Mouse (Mus musculus) layer of hippocampus, adult 11-12 months (tissue): Measurements from ENCODE around the gene Gm9970.
"Not testable (repeated sequence)": the region's sequence is repeated elsewhere in the genome, so short reads cannot be mapped to it uniquely, and the experiment has no call there.

Experiments used
- DNase-seq: peaks from one replicate; pipeline ENCODE4 v3.0.0; 2022; ENCODE audit warnings: low spot score

Gm9970 gene

DNA sequence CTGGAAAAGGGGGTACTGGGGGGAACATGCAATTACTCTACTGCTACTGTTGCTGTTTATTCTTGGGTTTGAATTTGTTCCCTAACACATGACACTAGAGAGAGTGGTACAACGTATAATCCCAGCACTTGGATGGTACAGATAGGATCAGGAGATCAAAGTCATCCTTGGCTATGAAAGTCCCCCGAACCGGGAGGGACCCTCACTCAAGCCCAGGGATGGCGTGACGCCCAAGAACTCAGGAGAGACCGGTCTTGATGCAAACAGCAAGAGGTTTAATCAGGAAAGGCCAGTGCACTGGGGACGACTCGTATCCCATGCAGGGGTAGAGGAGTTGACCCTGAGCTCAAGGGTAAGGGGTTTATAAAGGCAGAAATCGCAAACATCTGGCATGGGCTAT is 18.3 kb downstream of the Gm9970 start:
- DNase-seq, result no peak

DNA sequence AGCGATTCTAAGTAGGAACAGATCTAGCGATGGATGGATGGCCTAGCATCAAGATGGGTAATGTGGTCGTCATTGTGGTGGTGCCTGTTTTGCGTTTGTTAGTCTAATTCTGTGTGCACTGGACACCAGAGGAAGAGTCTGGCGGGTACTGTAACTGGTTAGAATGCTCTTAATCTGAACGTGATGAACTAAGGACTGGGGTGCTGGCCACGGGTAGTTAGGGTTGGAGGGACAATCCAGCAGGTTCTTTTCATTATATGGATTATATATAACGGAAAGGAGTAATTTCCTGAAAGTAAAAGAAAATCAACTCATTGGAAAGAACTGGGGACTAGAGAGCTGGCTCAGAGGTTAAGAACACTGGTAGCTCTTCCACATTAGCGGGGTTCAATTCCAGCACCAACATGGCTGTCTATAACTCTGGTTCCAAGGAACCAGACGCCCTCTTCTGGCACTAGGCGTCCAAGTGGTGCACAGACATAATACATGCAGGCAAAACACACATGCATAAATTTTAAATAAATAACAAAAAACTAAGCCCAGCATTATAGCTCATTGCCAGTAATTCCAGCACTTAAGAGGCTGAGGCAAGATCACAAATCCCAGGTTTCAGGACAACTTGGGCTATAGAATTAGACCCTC is 19.6 kb downstream of the Gm9970 start:
- peak; percentile 58 for DNase-seq

DNA sequence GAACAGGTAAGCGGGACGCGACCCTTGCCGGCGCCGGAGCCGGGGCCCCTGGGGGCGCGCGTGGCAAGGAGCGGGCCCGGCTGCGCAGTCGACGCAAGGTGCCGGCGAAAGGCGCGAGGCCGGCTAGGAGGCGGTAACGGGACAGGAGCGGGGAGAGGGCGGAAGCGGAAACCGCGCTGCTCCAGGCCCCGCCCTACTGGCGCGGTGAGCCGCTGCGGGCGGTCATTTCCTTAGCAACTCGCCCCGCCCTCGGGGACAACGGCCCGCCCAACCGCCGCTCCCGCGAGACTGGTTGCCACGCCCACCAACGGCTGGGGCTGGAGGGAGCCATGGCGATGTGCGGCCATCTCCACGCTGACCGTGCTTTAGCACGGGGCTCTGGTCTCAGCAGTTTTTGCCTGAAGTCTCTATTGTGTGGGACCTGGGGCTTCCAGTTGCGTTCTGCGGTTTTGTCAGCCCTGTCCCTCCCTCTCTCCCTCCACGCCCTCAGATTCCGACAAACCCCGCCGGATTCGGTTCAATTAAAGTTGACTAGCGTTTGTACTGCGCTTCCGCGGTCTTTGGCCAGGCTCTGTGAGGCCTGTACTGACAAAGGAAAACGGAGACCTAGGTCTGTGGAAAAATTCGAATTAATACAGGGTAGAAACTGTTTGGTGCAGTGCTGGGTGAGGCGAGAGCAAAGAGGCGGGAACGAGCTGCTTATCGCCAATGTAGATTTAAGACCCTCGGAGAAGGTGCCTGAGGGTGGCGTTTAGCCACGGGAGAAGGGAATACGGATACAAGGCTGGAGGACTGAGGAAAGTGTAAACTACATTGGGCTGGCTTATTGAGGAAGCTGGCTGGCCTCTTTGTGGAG is 20.4 kb downstream of the Gm9970 start, which contains the start of gene Ppm1g:
Gene Ppm1g (minus strand): TSS at position 240 of the 856 bp plus-strand sequence.
- peak; percentile 95 for DNase-seq

DNA sequence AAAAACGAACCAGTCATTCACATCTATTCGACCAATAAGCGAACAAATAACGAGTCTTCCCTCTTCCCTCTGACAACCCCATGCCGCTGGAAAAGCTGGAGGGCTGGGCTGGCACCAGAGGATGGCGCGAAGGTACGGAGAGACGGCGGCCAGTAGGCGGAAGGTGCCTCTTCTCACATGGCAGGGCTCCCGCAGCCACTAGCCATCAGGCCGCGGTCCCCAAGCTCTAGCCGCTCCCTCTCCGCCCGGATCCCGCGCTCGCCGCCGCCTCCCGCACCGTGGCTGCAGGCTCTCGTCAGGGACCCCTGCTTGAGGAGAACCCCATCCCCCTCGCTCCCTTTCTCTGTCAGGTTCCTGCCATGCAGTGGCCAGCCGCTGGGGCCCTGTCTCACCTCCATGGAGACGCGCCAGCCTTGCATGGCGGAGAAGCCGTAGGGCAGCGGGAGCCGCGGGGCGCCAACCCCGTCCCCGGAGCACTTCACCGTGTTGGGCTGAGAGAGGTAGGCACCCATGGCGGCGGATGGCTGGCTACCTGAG is 21.1 kb downstream of the Gm9970 start:
- peak; percentile 41 for DNase-seq

DNA sequence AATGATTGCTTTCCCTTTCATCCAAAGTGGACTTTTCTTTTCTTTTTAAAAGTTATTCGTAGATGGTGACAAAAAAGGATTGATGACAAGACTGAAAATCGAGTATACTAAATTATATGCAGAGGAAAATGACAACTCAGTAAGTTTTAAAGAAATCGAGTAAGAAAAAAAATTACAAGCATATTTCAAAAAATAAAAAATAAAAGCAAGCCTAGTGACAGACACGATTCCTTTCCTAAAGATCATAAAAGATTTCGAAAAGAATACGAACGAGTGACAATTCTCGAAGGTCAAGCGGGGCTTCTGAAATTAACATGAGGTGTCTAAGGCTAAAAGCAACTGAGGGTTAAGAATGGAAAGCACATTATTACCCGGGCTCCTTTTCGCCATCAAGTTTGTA is 21.6 kb downstream of the Gm9970 start:
- DNase-seq, result no peak

DNA sequence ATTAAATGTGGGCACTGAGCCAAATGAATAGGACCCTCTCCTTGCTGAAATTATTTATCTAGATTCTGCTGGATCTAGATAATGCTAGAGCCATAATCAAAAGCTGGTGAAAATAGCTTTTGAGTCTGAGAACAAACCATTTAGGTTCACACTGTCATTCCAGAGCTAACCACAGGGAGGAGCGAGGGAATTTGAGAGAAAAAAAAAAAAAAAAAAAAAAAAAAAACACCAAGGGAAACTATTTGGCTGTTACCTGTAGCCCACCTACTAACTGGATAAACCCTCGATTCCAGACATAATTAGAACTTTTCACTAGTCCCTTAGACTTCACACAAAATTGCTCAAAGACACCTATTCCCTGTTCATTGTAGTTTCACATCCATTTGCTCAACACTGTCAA is 22.0 kb downstream of the Gm9970 start:
- DNase-seq, result no peak

DNA sequence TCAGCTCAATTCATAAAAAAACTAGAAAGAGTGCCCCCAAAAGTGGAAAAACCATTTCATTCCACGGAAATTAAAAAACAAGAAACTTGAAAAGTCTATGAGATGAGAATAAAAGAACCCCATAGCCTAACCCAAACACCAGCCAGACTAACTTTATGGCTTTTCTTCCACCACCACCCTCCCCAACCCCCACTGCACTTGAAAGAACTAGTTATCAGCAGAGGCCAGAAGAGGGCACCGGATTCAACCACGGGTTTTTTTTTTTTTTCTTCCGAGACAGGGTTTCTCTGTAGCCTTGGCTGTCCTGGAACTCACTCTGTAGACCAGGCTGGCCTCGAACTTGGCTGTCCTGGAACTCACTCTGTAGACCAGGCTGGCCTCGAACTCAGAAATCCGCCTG is 22.7 kb downstream of the Gm9970 start:
- DNase-seq, result no peak

DNA sequence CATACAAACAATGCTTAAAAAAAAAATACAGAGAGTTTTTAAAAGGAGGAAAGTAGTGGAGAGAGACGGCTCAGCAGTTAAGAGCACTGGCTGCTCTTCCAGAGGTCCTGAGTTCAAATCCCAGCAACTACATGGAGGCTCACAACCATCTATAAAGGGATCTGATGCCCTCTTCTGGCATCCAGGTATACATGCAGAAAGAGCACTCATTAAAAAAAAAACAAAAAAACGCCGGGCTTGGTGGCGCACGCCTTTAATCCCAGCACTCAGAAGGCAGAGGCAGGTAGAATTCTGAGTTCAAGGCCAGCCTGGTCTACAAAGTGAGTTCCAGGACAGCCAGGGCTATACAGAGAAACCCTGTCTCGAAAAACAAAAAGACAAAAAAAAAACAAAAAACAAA is 24.5 kb downstream of the Gm9970 start:
- not testable (repeated sequence) for DNase-seq

DNA sequence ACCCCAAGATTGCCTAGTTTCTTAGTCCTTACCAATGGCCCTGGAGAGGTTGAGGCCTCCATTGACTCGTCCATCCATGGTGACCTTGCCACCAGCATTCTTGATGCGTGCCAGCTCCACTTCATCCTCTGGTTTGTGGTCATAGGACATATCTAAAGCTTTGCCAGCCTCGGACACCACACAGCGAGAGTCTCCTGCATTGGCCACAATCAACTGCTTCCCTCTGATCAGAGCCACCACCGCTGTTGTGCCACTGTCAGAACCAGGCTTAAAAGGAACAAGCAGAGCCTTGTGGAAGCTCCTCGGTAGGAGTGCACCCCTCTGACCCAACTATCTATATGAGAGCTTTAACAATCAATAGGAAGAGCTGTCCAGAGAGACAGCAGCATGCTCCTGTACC is 36.6 kb downstream of the Gm9970 start:
- no peak for DNase-seq

DNA sequence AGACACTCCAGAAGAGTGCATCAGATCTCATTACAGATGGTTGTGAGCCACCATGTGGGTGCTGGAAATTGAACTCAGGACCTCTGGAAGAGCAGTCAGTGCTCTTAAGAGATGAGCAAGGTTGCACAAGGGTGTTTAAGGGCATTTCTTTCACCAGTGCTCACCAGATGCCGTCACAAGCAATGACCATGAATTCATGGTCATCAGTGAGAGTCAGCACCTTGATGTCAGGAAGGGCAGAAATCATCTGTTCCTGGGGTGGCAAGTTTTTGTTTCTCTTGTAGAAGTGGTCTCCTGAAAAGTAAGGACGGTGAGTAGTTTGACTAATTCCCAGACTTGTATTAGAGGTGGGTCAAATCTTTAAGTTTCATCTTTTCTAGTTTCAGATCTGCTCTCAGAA is 37.2 kb downstream of the Gm9970 start:
- DNase-seq, result no peak

DNA sequence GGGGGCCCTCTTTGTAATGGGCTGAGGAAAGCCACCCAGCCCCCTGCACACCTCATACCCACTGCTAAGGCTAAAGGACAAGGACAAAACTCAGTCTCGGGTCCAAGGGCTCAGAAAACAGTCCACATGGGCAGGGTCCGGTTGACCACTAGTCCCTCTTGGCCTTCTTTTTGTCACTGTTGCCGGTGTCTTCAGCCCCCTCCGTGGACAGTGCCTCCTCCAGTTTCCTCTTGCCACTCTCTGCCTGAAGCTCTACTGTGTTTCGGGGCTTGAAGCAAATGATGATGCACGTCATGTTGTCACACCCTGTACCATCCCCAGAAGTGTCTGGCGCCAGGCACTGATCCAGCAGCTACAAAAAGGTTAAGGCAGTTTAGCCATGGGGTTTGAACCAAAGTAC is 38.1 kb downstream of the Gm9970 start:
- DNase-seq, result no peak

DNA sequence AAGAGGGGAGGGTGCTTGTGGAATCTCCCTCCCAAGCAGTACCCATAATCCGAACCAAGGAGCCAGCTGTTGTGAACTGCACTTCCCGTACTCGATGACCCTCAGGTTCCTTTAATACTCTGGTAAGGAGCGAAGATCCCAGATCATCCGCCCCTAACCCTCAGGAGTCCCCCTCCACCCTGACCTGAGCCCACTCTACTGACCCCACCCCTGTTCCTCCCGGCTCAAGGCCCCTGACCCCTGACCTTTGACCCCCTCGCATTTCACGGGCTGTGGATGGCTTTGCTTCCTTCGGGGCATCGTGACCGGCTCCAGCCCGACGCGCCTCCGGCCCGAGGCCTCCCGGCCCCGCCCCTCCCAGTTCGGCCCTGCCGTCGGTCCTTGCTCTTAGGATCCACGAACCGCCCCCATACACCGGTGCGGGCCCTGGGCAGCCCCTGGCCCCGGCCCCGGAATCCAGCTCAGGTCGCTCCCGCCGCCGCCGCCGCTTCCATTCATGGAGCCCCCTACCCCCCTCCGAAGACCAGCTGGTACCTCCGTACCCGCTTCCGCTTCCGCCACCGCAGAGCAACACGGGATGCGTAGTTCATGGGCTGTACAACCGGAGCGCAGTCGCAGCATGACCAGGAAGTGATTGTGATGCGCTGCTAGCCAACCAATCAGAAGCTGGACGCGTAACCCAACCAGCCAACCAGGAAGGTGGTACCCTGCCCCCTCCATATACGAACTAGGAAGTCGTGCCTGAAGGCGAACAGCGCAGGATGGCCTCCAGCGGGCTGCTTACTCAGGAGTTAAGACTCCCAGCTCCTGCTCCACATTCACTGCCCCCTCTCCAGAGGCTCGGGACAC is 39.1 kb downstream of the Gm9970 start, which contains the start of gene Zfp513:
Gene Zfp513 (minus strand): TSS at position 562 of the 849 bp plus-strand sequence.
- peak; percentile 98 for DNase-seq

DNA sequence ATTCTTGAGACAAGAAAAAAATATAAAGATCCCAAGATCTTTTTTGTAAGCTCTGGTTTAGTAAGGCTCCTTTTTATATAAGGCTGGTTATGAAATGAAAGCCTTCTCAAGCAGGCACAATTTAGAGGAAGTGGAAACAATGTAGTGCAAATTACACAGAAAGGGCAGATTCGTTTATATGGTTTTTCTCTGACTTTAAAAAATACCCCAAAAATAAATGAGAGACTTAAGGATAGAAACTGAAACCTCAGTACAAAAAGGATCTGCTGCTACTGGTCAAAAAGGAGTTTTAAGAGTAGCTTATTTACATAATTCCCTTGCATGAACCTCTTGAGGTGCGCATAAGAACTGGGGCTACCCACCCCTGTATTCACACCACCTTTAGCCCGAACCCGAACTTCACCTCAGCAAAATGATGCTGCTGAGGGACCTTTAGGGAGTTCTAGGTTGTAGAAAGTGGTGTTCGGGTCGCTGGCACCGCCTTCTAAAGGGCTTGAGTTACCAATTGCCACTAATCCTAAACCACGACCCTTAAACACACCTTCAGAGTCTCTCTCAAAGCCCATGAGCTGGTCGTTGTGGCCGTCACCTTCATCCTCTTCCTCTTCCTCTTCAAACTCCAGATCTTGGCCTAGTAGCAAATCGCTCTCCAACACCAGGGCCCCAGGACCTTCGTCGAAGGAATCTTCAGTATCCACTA is 39.8 kb downstream of the Gm9970 start:
- DNase-seq, result no peak

DNA sequence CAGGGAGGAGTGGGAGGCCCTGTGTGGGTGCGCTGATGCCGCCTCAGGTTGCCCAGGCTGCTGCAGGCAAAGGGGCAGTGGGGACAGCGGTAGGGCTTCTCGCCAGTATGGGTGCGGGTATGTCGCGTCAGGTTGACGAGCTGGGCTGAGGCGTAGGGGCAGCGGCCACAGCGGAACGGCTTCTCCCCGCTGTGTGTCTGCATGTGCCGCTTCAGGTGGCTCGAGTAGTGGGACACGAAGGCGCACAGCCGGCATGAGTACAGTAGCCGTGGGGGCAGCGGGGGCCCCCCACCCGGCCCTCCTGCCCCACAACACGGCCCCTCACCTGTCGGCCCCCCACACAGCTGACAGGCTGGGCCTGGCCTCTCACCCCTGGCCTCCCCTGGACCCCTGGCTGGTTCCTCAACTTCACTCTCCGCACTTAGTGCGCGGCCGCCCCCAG is 40.7 kb downstream of the Gm9970 start:
- no peak for DNase-seq

DNA sequence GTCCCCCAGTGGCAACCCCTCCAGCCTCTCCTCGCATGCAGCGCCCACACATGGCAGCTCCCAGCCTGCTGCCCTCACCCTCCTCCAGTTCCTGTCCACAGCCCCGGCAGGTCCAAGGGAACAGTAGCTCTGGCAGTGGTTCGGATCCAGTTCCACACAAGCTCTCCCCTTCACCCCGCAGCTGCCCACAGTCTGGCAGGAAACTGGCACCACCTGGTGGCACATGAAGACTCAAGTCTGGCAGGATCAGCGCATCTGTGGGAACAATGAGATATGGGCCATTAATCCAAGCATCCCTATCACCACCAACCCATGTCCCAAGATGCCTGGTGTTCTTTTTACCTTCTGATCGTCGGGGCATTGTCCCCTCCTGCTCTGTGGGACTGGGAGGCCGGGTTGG is 41.1 kb downstream of the Gm9970 start:
- DNase-seq, result no peak

DNA sequence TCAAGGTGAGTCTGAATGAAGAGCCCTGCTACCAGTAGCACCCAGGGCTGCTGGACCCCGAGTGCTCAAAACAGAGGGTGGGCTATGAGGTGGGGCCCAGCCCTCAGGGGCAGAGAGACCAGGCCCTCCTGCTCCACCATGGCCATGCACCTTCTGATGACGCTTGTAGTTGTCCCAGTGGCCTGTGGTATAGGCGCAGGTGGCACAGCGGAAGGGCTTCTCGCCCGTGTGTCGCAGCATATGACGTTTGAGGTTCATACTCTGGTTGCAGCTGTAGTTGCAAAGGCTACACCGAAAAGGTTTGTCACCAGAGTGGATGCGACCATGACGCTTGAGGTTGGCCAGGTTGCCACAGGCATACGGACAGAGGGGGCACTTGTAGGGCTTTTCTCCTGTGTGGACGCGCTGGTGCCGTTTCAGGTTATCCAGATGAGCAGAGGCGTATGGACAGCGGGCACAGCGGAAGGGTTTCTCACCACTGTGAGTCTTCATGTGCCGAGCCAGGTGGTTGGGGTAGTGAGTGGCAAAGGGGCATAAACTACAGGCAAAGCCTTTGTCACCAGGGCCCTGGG is 41.6 kb downstream of the Gm9970 start:
- DNase-seq, result no peak

DNA sequence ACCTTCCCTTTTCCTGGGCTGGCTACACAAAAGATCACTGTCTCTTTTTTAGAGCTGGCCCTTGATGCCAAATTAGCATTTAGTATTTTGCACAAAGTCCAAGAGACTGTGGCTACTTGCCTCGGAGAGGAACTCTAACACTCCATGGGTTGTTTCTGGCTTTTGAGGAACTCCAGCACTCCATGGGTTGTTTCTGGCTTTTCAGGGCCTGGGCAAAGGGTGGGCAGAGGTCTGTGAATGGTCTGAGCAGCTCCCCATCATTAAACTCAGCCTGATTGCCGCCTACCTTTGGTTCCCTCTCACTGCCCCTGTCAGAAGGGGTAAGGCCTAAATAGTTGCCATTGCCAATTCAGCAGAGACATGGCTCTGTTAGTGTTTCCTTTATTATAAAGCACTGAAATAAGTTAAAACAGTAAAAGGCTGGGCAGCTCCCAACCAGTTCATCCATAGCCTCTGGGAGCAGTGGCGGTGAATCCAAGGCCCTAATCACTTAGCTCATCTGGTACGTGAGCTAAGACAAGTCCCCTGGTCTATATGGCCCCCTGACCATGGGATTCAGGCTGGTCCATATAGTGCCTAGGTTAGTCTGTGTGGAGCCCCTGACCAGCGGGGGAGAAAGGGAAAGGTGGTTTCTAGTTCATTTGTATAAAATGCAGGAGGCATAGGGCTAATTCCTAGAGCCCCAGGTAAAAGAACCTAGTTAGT is 42.3 kb downstream of the Gm9970 start:
- DNase-seq, result no peak

DNA sequence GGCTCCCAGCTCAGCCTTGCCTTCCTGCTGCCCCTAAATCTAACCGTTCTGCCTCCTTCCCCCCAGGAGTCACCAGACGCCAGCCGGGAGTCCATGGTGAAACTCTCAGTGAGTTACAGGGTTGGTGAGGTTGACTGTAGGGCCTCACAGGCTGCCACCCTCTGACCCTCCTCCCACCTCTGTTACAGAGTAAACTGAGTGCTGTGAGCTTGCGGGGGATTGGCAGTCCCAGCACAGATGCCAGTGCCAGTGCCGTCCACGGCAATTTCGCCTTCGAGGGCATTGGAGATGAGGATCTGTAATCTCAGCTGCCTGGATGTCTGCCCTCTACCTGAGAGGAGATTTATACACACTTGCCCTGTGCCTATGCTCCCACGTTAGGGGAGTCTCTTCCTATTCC is 42.9 kb downstream of the Gm9970 start:
- no peak for DNase-seq

DNA sequence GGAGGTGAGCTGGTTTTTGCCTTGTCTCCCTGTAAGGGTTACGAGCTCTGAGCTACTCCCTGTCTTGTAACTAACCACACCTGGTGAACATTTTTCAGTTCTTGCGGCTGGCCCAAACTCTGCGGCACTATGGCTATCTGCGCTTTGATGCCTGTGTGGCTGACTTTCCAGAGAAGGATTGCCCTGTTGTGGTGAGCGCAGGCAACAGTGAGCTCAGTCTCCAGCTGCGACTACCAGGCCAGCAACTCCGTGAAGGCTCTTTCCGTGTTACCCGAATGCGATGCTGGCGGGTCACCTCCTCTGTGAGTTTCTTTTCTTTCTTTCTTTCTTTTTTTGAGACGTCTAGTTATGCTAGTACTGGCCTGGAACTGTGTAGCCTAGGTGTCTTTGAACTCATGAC is 44.0 kb downstream of the Gm9970 start:
- DNase-seq, result no peak

DNA sequence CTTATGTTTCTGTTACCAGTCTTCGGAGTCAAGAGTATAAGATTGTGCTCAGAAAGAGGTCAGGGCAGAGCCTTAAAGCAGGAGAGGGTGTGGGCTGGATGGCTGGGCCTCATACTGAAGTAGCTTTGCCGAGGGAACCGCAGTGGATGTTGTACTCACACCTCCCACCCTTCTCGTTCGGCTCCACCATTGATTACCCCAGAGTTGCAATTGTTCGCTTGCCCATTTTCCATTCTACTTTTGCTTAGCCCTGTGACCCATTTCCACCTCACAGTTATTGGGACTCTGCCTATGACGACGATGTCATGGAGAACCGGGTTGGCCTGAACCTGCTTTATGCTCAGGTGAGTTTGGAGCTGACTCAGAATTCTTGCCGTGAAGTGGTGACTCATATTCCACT is 44.8 kb downstream of the Gm9970 start:
- DNase-seq, result no peak

DNA sequence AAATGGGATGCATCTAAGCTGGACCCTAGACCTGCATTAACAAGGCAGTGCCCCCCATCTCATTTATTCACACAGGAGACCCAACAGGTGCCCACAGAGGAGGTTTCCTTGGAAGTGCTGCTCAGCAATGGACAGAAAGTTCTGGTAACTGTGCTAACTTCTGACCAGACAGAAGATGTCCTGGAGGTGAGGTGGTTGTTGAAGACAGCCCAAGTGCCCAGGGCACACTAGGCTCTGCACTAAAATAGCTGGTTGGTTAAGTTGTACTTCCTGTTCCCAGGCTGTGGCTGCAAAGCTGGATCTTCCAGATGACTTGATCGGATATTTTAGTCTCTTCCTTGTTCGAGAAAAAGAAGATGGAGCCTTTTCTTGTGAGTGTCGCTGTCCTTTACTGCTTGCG is 45.4 kb downstream of the Gm9970 start:
- no peak for DNase-seq
